Mouse (Mus musculus): Measurements from ENCODE around the gene Rcan1. TPM values are rescaled to one million over a fixed set of nuclear protein-coding genes. Genes with fewer than 3 reads are reported as not detected.

Rcan1 gene
- polyA plus RNA-seq, 1 experiment from 2014 or later, result 19.6 TPM

GRCm38 (mm10) chr16:92433176-92433575 lies 37.5 kb downstream of the Rcan1 start:
- no peak for ATAC-seq (ENCODE audit: insufficient read depth, low FRiP score)
- H3K27ac ChIP-seq (ENCODE audit: low read length), result no peak overlapping the region
- no peak overlapping the region for H3K9ac ChIP-seq (ENCODE audit: low read length)
- H3K4me3 ChIP-seq (replicated peaks; ENCODE audit: low read length), result no peak overlapping the region
- peaks cover 11% of the 10 kb centered on the region for H3K4me1 ChIP-seq (ENCODE audit: control insufficient read depth, insufficient read depth, low read length)
- no peaks in the 10 kb centered on the region for H3K27me3 ChIP-seq (ENCODE audit: control insufficient read depth, insufficient read depth, low read length)
- H3K4me2 ChIP-seq (ENCODE audit: low read depth, low read length), result no peak overlapping the region
- WGBS, result 83% methylated on average over 3 of the region's 3 CpGs
- H3K36me3 ChIP-seq (ENCODE audit: control insufficient read depth, insufficient read depth, low read length), result no peaks in the 10 kb centered on the region
- H3K9me3 ChIP-seq (replicated peaks; ENCODE audit: control insufficient read depth, low read length), result no peaks in the 10 kb centered on the region

- Histone ChIP-seq H3K4me2 (ENCODE audit: low read depth, low read length) (no peak overlapping the region), H3K36me3 (ENCODE audit: control insufficient read depth, insufficient read depth, low read length) (no peaks in the 10 kb centered on the region), H3K9me3 (replicated peaks; ENCODE audit: control insufficient read depth, low read length) (no peaks in the 10 kb centered on the region), H3K27me3 (ENCODE audit: control insufficient read depth, insufficient read depth, low read length) (0 out of 2 replicates have a peak, but pooled peaks cover 3% of the 10 kb centered on the region), H3K4me3 (replicated peaks; ENCODE audit: low read length) (no peak overlapping the region), H3K4me1 (ENCODE audit: control insufficient read depth, insufficient read depth, low read length) (peaks cover 25% of the 10 kb centered on the region), H3K9ac (ENCODE audit: low read length) (no peak overlapping the region), H3K27ac (ENCODE audit: low read length) (no peak overlapping the region)
- 81% methylated on average over 8 of the region's 8 CpGs for WGBS
- ATAC-seq (ENCODE audit: insufficient read depth, low FRiP score), result no peak
Measured at GRCm38 (mm10) chr16:92430731-92431130, 39.9 kb downstream of the Rcan1 start.

- peak overlapping the region; percentile 16; the same call in 1 of the 2 replicates for H3K4me2 ChIP-seq (ENCODE audit: low read depth, low read length)
- 0 out of 2 replicates have a peak, but pooled peaks cover 3% of the 10 kb centered on the region for H3K27me3 ChIP-seq (ENCODE audit: control insufficient read depth, insufficient read depth, low read length)
Measured at GRCm38 (mm10) chr16:92428197-92428950, 42.3 kb downstream of the Rcan1 start.

GRCm38 (mm10) chr16:92426708-92427107 lies 44.0 kb downstream of the Rcan1 start:
- Histone ChIP-seq H3K4me1 (ENCODE audit: control insufficient read depth, insufficient read depth, low read length) (peaks cover 25% of the 10 kb centered on the region), H3K27ac (ENCODE audit: low read length) (no peak overlapping the region), H3K4me2 (ENCODE audit: low read depth, low read length) (no peak overlapping the region), H3K36me3 (ENCODE audit: control insufficient read depth, insufficient read depth, low read length) (no peaks in the 10 kb centered on the region), H3K9me3 (replicated peaks; ENCODE audit: control insufficient read depth, low read length) (no peaks in the 10 kb centered on the region), H3K27me3 (ENCODE audit: control insufficient read depth, insufficient read depth, low read length) (peaks cover 3% of the 10 kb centered on the region; the same call in 1 of the 2 replicates), H3K4me3 (replicated peaks; ENCODE audit: low read length) (no peak overlapping the region), H3K9ac (ENCODE audit: low read length) (no peak overlapping the region)
- no peak for ATAC-seq (ENCODE audit: insufficient read depth, low FRiP score)
- WGBS, result 38% methylated on average over 6 of the region's 6 CpGs

More at GRCm38 (mm10) chr16:92428197-92428950, 42.3 kb downstream of the Rcan1 start:
- peak overlapping the region; percentile 17; the same call in 1 of the 2 replicates for H3K9ac ChIP-seq (ENCODE audit: low read length)
- no peak overlapping the region for H3K4me3 ChIP-seq (replicated peaks; ENCODE audit: low read length)
- peak overlapping the region; percentile 51 for H3K27ac ChIP-seq (ENCODE audit: low read length)
- peak; percentile 70 for ATAC-seq (ENCODE audit: insufficient read depth, low FRiP score)
- 18% methylated on average over 19 of the region's 19 CpGs for WGBS
- no peaks in the 10 kb centered on the region for H3K9me3 ChIP-seq (replicated peaks; ENCODE audit: control insufficient read depth, low read length)
- H3K36me3 ChIP-seq (ENCODE audit: control insufficient read depth, insufficient read depth, low read length), result no peaks in the 10 kb centered on the region
- peaks cover 25% of the 10 kb centered on the region for H3K4me1 ChIP-seq (ENCODE audit: control insufficient read depth, insufficient read depth, low read length)

GRCm38 (mm10) chr16:92425875-92426274 lies 44.8 kb downstream of the Rcan1 start:
- Histone ChIP-seq H3K4me3 (replicated peaks; ENCODE audit: low read length) (no peak overlapping the region), H3K4me2 (ENCODE audit: low read depth, low read length) (no peak overlapping the region), H3K27ac (ENCODE audit: low read length) (no peak overlapping the region), H3K27me3 (ENCODE audit: control insufficient read depth, insufficient read depth, low read length) (peaks cover 3% of the 10 kb centered on the region; the same call in 1 of the 2 replicates), H3K36me3 (ENCODE audit: control insufficient read depth, insufficient read depth, low read length) (no peaks in the 10 kb centered on the region), H3K9me3 (replicated peaks; ENCODE audit: control insufficient read depth, low read length) (no peaks in the 10 kb centered on the region), H3K4me1 (ENCODE audit: control insufficient read depth, insufficient read depth, low read length) (peaks cover 25% of the 10 kb centered on the region), H3K9ac (ENCODE audit: low read length) (no peak overlapping the region)
- no peak for ATAC-seq (ENCODE audit: insufficient read depth, low FRiP score)
- 46% methylated on average over 11 of the region's 11 CpGs for WGBS

GRCm38 (mm10) chr16:92423363-92423762 lies 47.3 kb downstream of the Rcan1 start:
- WGBS, result 59% methylated on average over 10 of the region's 10 CpGs
- Histone ChIP-seq H3K4me2 (ENCODE audit: low read depth, low read length) (no peak overlapping the region), H3K4me1 (ENCODE audit: control insufficient read depth, insufficient read depth, low read length) (peaks cover 15% of the 10 kb centered on the region), H3K4me3 (replicated peaks; ENCODE audit: low read length) (no peak overlapping the region), H3K36me3 (ENCODE audit: control insufficient read depth, insufficient read depth, low read length) (no peaks in the 10 kb centered on the region), H3K27ac (ENCODE audit: low read length) (no peak overlapping the region), H3K9me3 (replicated peaks; ENCODE audit: control insufficient read depth, low read length) (no peaks in the 10 kb centered on the region), H3K27me3 (ENCODE audit: control insufficient read depth, insufficient read depth, low read length) (peaks cover 3% of the 10 kb centered on the region; the same call in 1 of the 2 replicates), H3K9ac (ENCODE audit: low read length) (0 out of 2 replicates have a peak overlapping the region, but pooled peaks have one; percentile 14)
- no peak for ATAC-seq (ENCODE audit: insufficient read depth, low FRiP score)

GRCm38 (mm10) chr16:92422435-92423362 lies 48.0 kb downstream of the Rcan1 start:
- Histone ChIP-seq H3K27me3 (ENCODE audit: control insufficient read depth, insufficient read depth, low read length) (peaks cover 3% of the 10 kb centered on the region; the same call in 1 of the 2 replicates), H3K4me2 (ENCODE audit: low read depth, low read length) (no peak overlapping the region), H3K4me1 (ENCODE audit: control insufficient read depth, insufficient read depth, low read length) (peaks cover 9% of the 10 kb centered on the region), H3K9me3 (replicated peaks; ENCODE audit: control insufficient read depth, low read length) (no peaks in the 10 kb centered on the region), H3K9ac (ENCODE audit: low read length) (no peak overlapping the region), H3K4me3 (replicated peaks; ENCODE audit: low read length) (no peak overlapping the region), H3K27ac (ENCODE audit: low read length) (no peak overlapping the region), H3K36me3 (ENCODE audit: control insufficient read depth, insufficient read depth, low read length) (no peaks in the 10 kb centered on the region)
- WGBS, result 85% methylated on average over 13 of the region's 13 CpGs
- ATAC-seq (ENCODE audit: insufficient read depth, low FRiP score), result no peak

- no peak overlapping the region for H3K4me2 ChIP-seq (ENCODE audit: low read depth, low read length)
- WGBS, result 64% methylated on average over 13 of the region's 13 CpGs
- no peaks in the 10 kb centered on the region for H3K4me1 ChIP-seq (ENCODE audit: control insufficient read depth, insufficient read depth, low read length)
- no peak overlapping the region for H3K27ac ChIP-seq (ENCODE audit: low read length)
- H3K9ac ChIP-seq (ENCODE audit: low read length), result no peak overlapping the region
- H3K4me3 ChIP-seq (replicated peaks; ENCODE audit: low read length), result no peak overlapping the region
- no peaks in the 10 kb centered on the region for H3K9me3 ChIP-seq (replicated peaks; ENCODE audit: control insufficient read depth, low read length)
- no peak for ATAC-seq (ENCODE audit: insufficient read depth, low FRiP score)
- H3K27me3 ChIP-seq (ENCODE audit: control insufficient read depth, insufficient read depth, low read length), result no peaks in the 10 kb centered on the region; the same call in 1 of the 2 replicates
- H3K36me3 ChIP-seq (ENCODE audit: control insufficient read depth, insufficient read depth, low read length), result no peaks in the 10 kb centered on the region
Measured at GRCm38 (mm10) chr16:92421147-92421934, 49.3 kb downstream of the Rcan1 start.

Measured in stomach, embryonic 16.5 days (tissue).